Mouse (Mus musculus): ENCODE data around the gene Pip5k1c.

GRCm38 (mm10) chr10:81266211-81267105 lies 26.3 kb upstream of the Pip5k1c start, which contains the start of the genes Mrpl54 and Apba3:
- TF ChIP-seq CTCF (IDR thresholded peaks at IDR 0.05; ENCODE audit: borderline replicate concordance, insufficient read depth, low read depth, low read length) (no peak), POLR2A (IDR thresholded peaks at IDR 0.05; ENCODE audit: borderline replicate concordance, insufficient read depth, low read length) (peak; percentile 64; the same call in 1 of the 2 replicates)

Measured in cerebellum, adult 2 months (tissue).